Mouse (Mus musculus) mouse embryonic stem cell (cell line): ENCODE results near the gene Hyls1.

ENCODE experiments used
- in situ Hi-C, 2 experiments: fragments of 300-500 bp; cut with MboI; formaldehyde crosslinking; loops; 1 replicate in 1 of 2; 3 replicates in 1 of 2; pipeline ENCODE4 v1.14.3; 2019 to 2020; ENCODE audit warnings: low sequenced_read_pairs in 2 of 2, low pct_unique_long_range_greater_than_20kb in 1 of 2, mixed read lengths in 1 of 2; ENCODE audit not compliant: unreplicated experiment in 1 of 2

Hyls1 gene

DNA sequence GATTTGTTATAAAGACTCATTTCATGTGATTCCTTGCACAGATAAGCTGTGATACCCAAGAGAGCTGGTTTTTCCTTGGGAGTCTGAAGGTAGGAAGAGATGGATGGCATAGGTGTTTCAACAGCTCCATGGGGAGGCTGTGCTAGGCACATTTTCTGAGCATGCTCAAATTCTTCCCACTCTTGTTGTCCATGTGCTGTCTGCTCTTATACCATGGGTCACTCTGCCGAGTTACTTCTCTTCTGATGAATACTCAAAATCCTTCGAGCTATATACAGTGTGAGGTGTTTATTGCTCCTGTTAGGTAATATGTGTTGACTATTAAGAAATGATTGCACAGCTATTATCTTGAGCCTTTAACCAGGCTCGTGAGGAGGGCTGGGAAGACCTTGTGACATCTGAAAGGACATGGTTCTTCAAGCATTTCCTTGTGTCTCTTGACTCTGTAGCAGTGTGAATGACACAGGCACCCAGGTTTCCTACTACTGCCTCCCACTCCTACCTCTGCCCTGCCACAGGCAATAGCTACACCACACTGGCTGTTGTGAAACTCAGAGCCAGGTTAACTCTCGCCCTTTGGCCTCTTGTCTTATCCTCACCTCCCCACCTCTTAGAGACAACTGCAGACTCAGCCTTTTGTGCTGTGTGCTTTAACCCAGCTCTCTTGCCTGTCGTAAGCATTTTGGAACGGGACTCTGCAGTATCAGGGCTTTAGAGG, 49.4 kb downstream of the Hyls1 start:
- in situ Hi-C loops = no loop called here

DNA sequence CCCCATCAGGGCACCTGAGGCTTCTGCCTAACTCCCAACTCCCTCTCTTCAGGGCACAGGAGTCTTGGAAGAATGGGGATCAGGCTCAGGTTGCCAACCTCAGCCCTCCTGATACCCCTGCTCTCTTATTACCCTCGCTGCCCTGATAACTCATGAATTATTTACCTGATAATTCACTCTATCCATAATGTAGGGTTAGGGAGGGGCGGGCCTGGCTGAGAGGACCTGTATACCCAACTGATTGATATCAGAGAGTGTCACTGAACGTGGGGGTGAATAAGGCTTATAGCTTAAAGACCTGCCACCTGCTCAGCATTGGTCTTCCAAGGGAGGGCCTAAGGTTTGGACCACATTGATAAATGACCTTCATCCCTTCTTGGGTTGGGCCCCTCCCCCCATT, 52.0 kb downstream of the Hyls1 start, which contains the start of gene Gm1113:
Gene Gm1113 (minus strand): TSS at position 101 of the 400 bp plus-strand sequence.
- in situ Hi-C loops = no loop called here

DNA sequence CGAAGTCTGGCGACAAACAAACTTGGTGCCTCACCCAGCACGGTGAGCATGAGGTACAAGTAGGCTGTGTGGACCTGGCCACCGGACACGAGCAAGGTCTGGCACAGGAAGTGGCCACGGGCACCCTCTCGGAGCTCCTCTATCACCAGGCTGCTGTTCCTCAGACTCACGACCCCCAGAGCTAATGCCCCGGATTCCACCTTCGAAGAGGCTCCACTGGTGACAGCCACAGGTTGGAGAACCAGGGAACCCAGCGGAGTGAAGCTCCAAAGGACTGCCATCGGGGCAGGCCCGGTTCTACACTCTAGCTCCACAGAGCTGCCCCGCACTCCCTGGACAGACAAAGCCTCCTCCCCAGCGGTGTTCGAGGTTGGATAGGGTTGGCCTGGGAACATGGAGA, 53.5 kb downstream of the Hyls1 start:
- in situ Hi-C loops = no loop called here

DNA sequence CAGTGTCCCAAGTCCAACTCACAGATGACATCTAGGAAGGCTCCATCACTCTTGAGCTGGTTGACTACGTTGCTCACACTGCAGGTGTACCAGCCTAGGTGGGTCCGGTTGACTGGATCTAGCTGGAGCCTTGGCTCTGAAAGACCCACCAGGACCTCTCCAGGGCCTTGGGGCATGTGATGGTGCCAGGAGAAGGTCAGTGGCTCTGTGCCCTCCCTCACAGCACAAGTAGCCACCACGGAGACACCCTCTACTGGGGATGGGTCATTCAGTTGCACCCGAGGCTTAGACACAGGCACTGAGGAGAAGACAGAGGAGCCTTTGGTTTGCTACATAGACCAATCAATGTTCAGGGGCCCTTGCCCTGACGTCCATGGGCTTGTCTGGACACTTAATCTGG, 54.0 kb downstream of the Hyls1 start:
- in situ Hi-C loops = no loop called here

DNA sequence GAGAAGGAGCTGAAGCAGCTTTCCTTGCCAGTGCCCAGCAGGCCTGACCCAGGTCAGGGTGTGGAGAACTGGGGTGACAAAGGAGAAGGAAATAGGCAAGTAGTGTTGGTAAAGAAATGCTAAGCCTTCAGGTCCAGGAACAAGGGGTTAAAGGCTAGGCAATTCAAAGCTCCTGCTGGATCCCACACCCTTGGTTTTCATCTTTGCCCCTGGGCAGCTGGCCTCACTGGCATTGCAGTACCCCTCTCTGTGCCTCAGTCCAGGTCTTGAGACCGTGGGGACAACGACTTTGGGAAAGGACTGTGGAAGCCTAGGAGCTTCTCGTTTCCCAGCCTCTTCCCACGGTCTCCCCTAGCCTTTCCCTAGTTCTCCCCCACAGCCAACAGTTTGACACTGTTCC, 56.3 kb downstream of the Hyls1 start:
- in situ Hi-C loops = no loop called here
